Mouse (Mus musculus): ENCODE data around the gene Phactr4. TPM values are rescaled to one million over a fixed set of nuclear protein-coding genes. Genes with fewer than 3 reads are reported as not detected.
A peak's percentile ranks its signal among the peaks of the same experiment; 100 is the strongest.

Gene Phactr4
- total and polyA plus RNA-seq, 3 experiments = 8.7 to 22.4 (median 22.3) TPM

DNA sequence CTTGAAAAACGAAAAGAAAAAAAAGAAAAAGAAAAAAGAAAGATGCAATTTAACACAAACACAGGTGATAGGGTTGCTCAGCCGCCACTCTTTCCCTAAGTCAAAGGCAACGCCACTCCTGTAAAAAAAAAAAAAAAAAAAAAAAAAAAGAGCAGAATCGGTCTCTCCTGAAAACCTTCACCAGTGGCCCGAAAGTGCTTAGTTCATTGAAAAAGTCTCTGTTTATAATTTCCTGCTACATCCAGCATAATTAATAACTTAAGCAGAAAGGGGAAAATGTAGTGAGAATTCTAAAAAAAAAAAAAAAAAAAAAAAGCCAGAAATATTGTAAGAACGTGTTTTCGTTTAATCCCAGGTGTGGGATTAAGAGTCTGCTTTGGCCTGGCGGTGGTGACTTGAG is 22.2 kb upstream of the Phactr4 start:
- H3K4me3 ChIP-seq = no peak overlapping the region
- no peaks in the 10 kb centered on the region for H3K36me3 ChIP-seq (ENCODE audit: control insufficient read depth, insufficient read depth, low read length)
- TF ChIP-seq CTCF (IDR thresholded peaks at IDR 0.05) = no peak
- no peak for TF ChIP-seq POLR2A (IDR thresholded peaks at IDR 0.05; ENCODE audit: insufficient read depth, low read depth, low read length)
- TF ChIP-seq EP300 (IDR thresholded peaks at IDR 0.05; ENCODE audit: insufficient read depth, low read depth, low read length) = no peak
- intact Hi-C loops (cut with DNase I) = no loop called here
- no peak overlapping the region for H3K27ac ChIP-seq
- no peak overlapping the region for H3K9ac ChIP-seq (ENCODE audit: low read depth, low read length)
- no peak for DNase-seq
- no peaks in the 10 kb centered on the region for H3K4me1 ChIP-seq (ENCODE audit: control insufficient read depth, insufficient read depth, low read length)
- no peaks in the 10 kb centered on the region for H3K27me3 ChIP-seq (ENCODE audit: control insufficient read depth, insufficient read depth, low read length)
- H3K79me2 ChIP-seq (replicated peaks; ENCODE audit: control insufficient read depth, insufficient read depth, low read length) = no peaks in the 10 kb centered on the region
- 83% methylated on average over 8 of the region's 8 CpGs for WGBS

DNA sequence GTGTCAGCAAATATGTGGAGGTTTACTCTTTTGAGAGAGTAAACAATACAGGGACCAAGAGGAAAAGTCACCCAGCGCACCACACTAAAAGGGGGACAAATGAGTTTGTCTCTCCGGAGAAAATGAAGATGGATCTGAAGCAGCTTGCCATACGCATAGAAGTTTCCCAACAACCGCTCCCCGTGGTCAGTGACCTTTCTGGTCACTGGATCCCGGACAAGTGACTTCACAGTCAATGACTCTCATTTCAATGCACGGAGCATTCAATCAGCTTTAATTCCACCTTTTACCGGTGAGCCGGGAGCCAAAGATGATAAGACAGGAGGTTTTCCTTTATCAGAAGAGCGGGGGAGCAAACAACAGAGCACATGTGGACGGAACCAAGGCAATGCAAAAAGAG is 15.6 kb upstream of the Phactr4 start:
- Histone ChIP-seq H3K4me3 (no peak overlapping the region), H3K79me2 (replicated peaks; ENCODE audit: control insufficient read depth, insufficient read depth, low read length) (no peaks in the 10 kb centered on the region), H3K27ac (no peak overlapping the region), H3K36me3 (ENCODE audit: control insufficient read depth, insufficient read depth, low read length) (no peaks in the 10 kb centered on the region), H3K4me1 (ENCODE audit: control insufficient read depth, insufficient read depth, low read length) (no peaks in the 10 kb centered on the region), H3K9ac (ENCODE audit: low read depth, low read length) (no peak overlapping the region), H3K27me3 (ENCODE audit: control insufficient read depth, insufficient read depth, low read length) (no peaks in the 10 kb centered on the region)
- DNase-seq = no peak
- 41% methylated on average over 11 of the region's 11 CpGs for WGBS
- TF ChIP-seq EP300 (IDR thresholded peaks at IDR 0.05; ENCODE audit: insufficient read depth, low read depth, low read length) (no peak), CTCF (IDR thresholded peaks at IDR 0.05) (no peak), POLR2A (IDR thresholded peaks at IDR 0.05; ENCODE audit: insufficient read depth, low read depth, low read length) (no peak)
- intact Hi-C loops (cut with DNase I) = no loop called here

DNA sequence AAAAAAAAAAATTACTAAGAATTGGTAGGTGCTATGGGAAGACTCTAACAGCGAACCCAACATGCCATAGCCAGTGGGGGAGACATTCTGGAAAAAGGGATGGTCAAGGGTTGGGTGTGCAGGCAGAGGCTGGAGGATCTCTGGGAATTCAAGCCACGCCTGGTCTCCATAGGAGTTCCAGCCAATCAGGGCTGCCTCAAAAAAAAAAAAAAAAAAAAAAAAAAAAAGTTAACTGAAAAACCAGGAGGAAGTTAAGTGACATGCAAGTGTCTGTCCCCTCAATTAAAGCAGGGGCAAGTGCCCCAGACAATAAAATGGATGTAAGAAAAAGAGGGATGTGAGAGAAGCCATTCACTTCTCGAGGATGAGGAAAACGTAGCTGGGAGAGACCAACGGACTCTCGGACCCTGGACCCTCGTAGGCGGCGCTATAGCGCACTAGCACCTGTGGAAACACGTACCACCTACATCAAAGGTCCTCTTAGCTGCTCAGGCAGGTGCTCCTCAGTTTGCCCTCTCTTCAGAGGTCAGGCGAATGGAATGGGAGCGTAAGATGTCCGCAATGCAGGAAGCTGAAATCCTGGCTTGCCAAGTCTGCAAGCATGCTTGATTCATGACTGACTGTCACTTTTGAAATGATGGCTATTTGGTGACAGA is 10.6 kb upstream of the Phactr4 start:
- H3K27me3 ChIP-seq (ENCODE audit: control insufficient read depth, insufficient read depth, low read length) = no peaks in the 10 kb centered on the region
- no peaks in the 10 kb centered on the region for H3K79me2 ChIP-seq (replicated peaks; ENCODE audit: control insufficient read depth, insufficient read depth, low read length)
- TF ChIP-seq POLR2A (IDR thresholded peaks at IDR 0.05; ENCODE audit: insufficient read depth, low read depth, low read length) = no peak
- H3K9ac ChIP-seq (ENCODE audit: low read depth, low read length) = no peak overlapping the region
- H3K36me3 ChIP-seq (ENCODE audit: control insufficient read depth, insufficient read depth, low read length) = no peaks in the 10 kb centered on the region
- no peak overlapping the region for H3K4me3 ChIP-seq
- H3K4me1 ChIP-seq (ENCODE audit: control insufficient read depth, insufficient read depth, low read length) = no peaks in the 10 kb centered on the region
- WGBS = 24% methylated on average over 14 of the region's 14 CpGs
- intact Hi-C loops (cut with DNase I) = no loop called here
- no peak overlapping the region for H3K27ac ChIP-seq
- DNase-seq = no peak

DNA sequence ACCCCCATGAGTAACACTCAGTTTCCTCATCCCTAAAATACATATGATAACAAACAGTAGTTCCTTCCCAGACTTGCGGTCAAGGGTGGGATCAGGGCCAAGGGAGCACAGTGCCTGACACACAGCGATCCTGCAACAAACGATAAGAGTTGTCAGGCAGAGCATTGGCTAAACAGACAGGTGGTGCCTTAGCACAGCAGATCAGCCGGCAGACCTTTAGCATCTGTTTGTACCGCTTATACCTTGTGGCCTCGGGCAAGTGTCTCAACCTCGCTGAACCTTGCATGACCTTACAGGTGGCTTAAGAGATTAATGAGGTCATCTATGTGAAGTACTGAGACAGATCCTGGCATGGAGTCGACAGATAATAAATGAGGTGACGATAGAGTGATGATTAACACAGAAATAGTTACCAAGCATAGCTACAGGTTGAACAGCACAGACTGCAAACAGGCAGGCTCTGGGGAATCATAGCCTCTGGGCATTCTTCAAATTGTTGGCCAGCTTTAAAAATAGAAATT is 5.8 kb upstream of the Phactr4 start:
- no peak overlapping the region for H3K27ac ChIP-seq
- TF ChIP-seq EP300 (IDR thresholded peaks at IDR 0.05; ENCODE audit: insufficient read depth, low read depth, low read length) = no peak

DNA sequence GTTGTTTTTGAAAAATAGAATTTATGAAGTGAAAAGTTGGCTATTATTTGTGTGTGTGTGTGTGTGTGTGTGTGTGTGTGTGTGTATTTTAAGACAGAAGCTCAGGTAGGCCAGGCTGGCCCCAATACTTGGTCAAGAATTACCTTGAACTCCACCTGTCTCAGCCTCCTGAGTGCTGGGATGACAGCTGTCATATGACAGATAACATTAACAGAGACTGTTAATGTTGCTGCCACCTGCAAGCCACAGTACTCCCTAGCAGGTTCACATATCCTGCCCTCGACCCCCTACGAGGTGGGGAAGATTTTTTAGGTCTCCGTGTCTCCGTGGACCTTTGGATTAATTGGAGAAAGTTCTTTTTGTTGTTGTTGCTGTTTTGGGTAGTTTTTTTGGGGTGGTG is 5.2 kb upstream of the Phactr4 start:
- no peak overlapping the region for H3K27ac ChIP-seq
- no peaks in the 10 kb centered on the region for H3K36me3 ChIP-seq (ENCODE audit: control insufficient read depth, insufficient read depth, low read length)
- no peak overlapping the region for H3K4me3 ChIP-seq
- no peaks in the 10 kb centered on the region; the same call in 1 of the 2 replicates for H3K4me1 ChIP-seq (ENCODE audit: control insufficient read depth, insufficient read depth, low read length)
- H3K79me2 ChIP-seq (replicated peaks; ENCODE audit: control insufficient read depth, insufficient read depth, low read length) = no peaks in the 10 kb centered on the region
- no peak overlapping the region for H3K9ac ChIP-seq (ENCODE audit: low read depth, low read length)
- intact Hi-C loops (cut with DNase I) = no loop called here
- no peak for DNase-seq
- no peaks in the 10 kb centered on the region for H3K27me3 ChIP-seq (ENCODE audit: control insufficient read depth, insufficient read depth, low read length)
- 82% methylated on average over 4 of the region's 4 CpGs for WGBS
- no peak for TF ChIP-seq POLR2A (IDR thresholded peaks at IDR 0.05; ENCODE audit: insufficient read depth, low read depth, low read length)
- TF ChIP-seq CTCF (IDR thresholded peaks at IDR 0.05) = no peak
- TF ChIP-seq EP300 (IDR thresholded peaks at IDR 0.05; ENCODE audit: insufficient read depth, low read depth, low read length) = no peak

More for the DNA sequence above, 5.8 kb upstream of the Phactr4 start:
- intact Hi-C loops (cut with DNase I) = no loop called here
- Histone ChIP-seq H3K9ac (ENCODE audit: low read depth, low read length) (no peak overlapping the region), H3K4me1 (ENCODE audit: control insufficient read depth, insufficient read depth, low read length) (no peaks in the 10 kb centered on the region), H3K4me3 (no peak overlapping the region), H3K36me3 (ENCODE audit: control insufficient read depth, insufficient read depth, low read length) (no peaks in the 10 kb centered on the region), H3K27me3 (ENCODE audit: control insufficient read depth, insufficient read depth, low read length) (no peaks in the 10 kb centered on the region), H3K79me2 (replicated peaks; ENCODE audit: control insufficient read depth, insufficient read depth, low read length) (no peaks in the 10 kb centered on the region)
- 17% methylated on average over 9 of the region's 9 CpGs for WGBS
- peak in 1 of 2 experiments; percentile 13 for DNase-seq

DNA sequence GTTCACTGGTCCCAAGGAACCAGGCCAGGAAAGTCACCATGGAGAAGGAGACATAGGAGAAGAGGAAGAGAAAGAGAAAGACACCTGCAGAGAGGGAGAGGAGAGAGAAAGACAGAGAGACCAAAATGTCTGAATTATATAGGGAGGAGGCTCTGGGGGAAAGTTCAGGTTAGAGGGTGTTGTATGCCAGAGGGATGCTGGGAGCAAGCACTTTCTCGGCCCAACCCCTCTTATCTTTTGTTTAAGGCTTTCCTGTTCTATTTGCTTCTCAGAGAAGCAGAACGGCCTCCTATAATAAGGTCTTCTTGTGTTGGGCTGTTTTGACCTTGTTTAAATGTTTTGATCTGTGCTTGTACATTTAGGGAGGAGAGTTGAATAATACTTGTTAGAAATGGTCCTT is 3.7 kb upstream of the Phactr4 start:
- H3K4me1 ChIP-seq (ENCODE audit: control insufficient read depth, insufficient read depth, low read length) = no peaks in the 10 kb centered on the region; the same call in 1 of the 2 replicates
- DNase-seq = no peak
- no peak overlapping the region for H3K27ac ChIP-seq
- intact Hi-C loops (cut with DNase I) = no loop called here
- no peak overlapping the region for H3K4me3 ChIP-seq
- peaks cover 1% of the 10 kb centered on the region; the same call in 1 of the 2 replicates for H3K36me3 ChIP-seq (ENCODE audit: control insufficient read depth, insufficient read depth, low read length)
- H3K79me2 ChIP-seq (replicated peaks; ENCODE audit: control insufficient read depth, insufficient read depth, low read length) = no peaks in the 10 kb centered on the region
- TF ChIP-seq EP300 (IDR thresholded peaks at IDR 0.05; ENCODE audit: insufficient read depth, low read depth, low read length) = no peak
- H3K9ac ChIP-seq (ENCODE audit: low read depth, low read length) = no peak overlapping the region
- WGBS = 18% methylated on average over 2 of the region's 2 CpGs
- H3K27me3 ChIP-seq (ENCODE audit: control insufficient read depth, insufficient read depth, low read length) = no peaks in the 10 kb centered on the region
